18 mouse cellular contexts compared by ENCODE assay signal in genomic region chr7:141343230-141343629, GRCm38 (mm10). TPM values are rescaled to one million over a fixed set of nuclear protein-coding genes. Genes with fewer than 3 reads are reported as not detected.
"Had no signal": no experiment of that assay in that cellular context is flagged by ENCODE, and none has a peak within 500 bp of the region (broad histone marks: within the 10 kb centered on the region; RNA-seq: fewer than 3 reads in every experiment).

No protein-coding gene starts in this region.

- H3K4me2 ChIP-seq: hindbrain, embryonic 15.5 days; limb, embryonic 15.5 days; liver, embryonic 15.5 days; lung, embryonic 15.5 days; midbrain, embryonic 11.5 days; midbrain, embryonic 15.5 days; neural tube, embryonic 12.5 days had no signal

- H3K4me3 ChIP-seq: hindbrain, embryonic 15.5 days; limb, embryonic 15.5 days; liver, embryonic 15.5 days; lung, embryonic 15.5 days; megakaryocyte, embryonic 14.5 days; midbrain, embryonic 15.5 days; neural tube, embryonic 12.5 days had no signal

- H3K9ac ChIP-seq: hindbrain, embryonic 15.5 days; limb, embryonic 15.5 days; liver, embryonic 15.5 days; lung, embryonic 15.5 days; midbrain, embryonic 15.5 days; neural tube, embryonic 12.5 days had no signal

- DNase-seq: layer of hippocampus, adult 9-11 months; layer of hippocampus, postnatal 36 days; lung, postnatal 14 days; spleen, adult 18-20 months; thymus, adult 18-20 months; thymus, postnatal 14 days had no signal

- H3K36me3 ChIP-seq: hindbrain, embryonic 15.5 days; limb, embryonic 15.5 days; liver, embryonic 15.5 days; lung, embryonic 15.5 days; midbrain, embryonic 15.5 days; neural tube, embryonic 12.5 days had no signal

- H3K27me3 ChIP-seq: hindbrain, embryonic 15.5 days had no signal

- ATAC-seq: midbrain, embryonic 15.5 days had no signal

- H3K27ac ChIP-seq: hindbrain, embryonic 15.5 days; kidney, postnatal 0 days; limb, embryonic 15.5 days; liver, embryonic 15.5 days; lung, embryonic 15.5 days; macrophage; midbrain, embryonic 15.5 days; neural tube, embryonic 12.5 days had no signal

- H3K9me3 ChIP-seq: hindbrain, embryonic 15.5 days; limb, embryonic 15.5 days; liver, embryonic 15.5 days; lung, embryonic 15.5 days; megakaryocyte, embryonic 14.5 days; midbrain, embryonic 15.5 days; neural tube, embryonic 12.5 days had no signal

RNA-seq across cellular contexts. Expression of gene Eps8l2, which starts 4.5 kb away (rescaled TPM):
- total RNA-seq: monocyte, adult 5-6 weeks had no signal
- polyA plus RNA-seq: macrophage had no signal

RNA-seq across cellular contexts. Expression of gene Drd4, which starts 51.4 kb away (rescaled TPM):
- total RNA-seq: monocyte, adult 5-6 weeks; neutrophil, adult 5-6 weeks had no signal
- polyA plus RNA-seq: liver, embryonic 15.5 days; macrophage had no signal
